Mouse (Mus musculus): ENCODE data around the gene Sox13.

DNA sequence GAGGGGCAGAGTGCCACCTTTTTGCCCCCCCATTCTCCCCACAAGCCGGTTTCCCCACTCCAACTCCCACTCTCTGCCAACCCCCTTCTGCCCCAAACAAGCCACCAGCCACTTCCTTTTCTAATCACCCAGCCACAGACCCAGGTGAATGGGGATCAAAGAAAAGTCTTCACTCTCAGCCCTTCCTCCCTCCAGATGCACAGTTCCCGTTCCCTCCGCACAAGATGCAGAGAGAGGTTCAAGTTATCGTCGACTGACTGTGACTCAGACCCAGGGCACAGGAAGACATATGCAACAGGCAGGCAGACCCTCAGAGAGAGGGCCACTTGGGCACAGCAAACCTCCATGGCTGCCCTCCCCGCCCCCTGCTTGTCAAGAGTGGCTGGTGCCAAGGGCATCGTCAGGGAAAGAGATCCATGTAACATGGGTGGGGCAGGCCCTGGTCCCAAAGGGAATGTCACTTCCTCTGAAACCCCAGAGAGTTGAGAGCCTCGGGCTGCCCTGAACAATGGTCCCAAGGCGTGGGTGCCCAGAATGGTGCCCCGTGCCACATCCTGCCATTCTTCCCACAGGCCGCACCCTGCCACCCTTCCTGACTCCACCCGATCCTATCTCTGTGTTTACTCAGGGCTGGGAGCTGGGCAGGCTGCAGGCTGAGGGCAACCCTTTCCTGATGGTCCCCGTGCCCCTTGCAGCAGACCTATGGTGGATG lies 24.0 kb downstream of the Sox13 start:
- no peak for TF ChIP-seq CTCF (IDR thresholded peaks at IDR 0.05; ENCODE audit: control insufficient read depth, insufficient read depth, insufficient replicate concordance, low read depth, low read length)
- TF ChIP-seq POLR2A (IDR thresholded peaks at IDR 0.05; ENCODE audit: control insufficient read depth, low read depth, low read length): no peak

Data from testis, adult 2 months (tissue).